Mouse (Mus musculus): Measurements from ENCODE around the gene Arl15. TPM values are rescaled to one million over a fixed set of nuclear protein-coding genes. Genes with fewer than 3 reads are reported as not detected.

Arl15 gene
- polyA plus RNA-seq, 1 experiment from 2014 or later, result 10.1 TPM

- TF ChIP-seq CTCF (IDR thresholded peaks at IDR 0.05) (no peak), EP300 (IDR thresholded peaks at IDR 0.05) (no peak)
- 92% methylated on average over 7 of the region's 7 CpGs for WGBS
- Histone ChIP-seq H3K9me3 (ENCODE audit: low read length) (no peaks in the 10 kb centered on the region), H3K9ac (replicated peaks; ENCODE audit: low read depth) (no peak overlapping the region), H3K4me3 (ENCODE audit: low read depth, low read length) (no peak overlapping the region), H3K4me2 (replicated peaks; ENCODE audit: low read depth, low read length) (no peak overlapping the region), H3K27me3 (replicated peaks; ENCODE audit: insufficient read depth, low read length) (no peaks in the 10 kb centered on the region), H3K27ac (ENCODE audit: low read length) (no peak overlapping the region), H3K36me3 (ENCODE audit: insufficient read depth, low read length) (no peaks in the 10 kb centered on the region), H3K4me1 (ENCODE audit: insufficient read depth, low read depth, low read length) (no peaks in the 10 kb centered on the region)
- ATAC-seq (no peak), DNase-seq (ENCODE audit: low spot score) (no peak)
Observed at GRCm38 (mm10) chr13:113918668-113919067, 124.4 kb downstream of the Arl15 start.

- DNase-seq (ENCODE audit: low spot score), result no peak
- Histone ChIP-seq H3K4me3 (ENCODE audit: low read depth, low read length) (no peak overlapping the region), H3K27ac (ENCODE audit: low read length) (no peak overlapping the region), H3K27me3 (replicated peaks; ENCODE audit: insufficient read depth, low read length) (no peaks in the 10 kb centered on the region), H3K36me3 (ENCODE audit: insufficient read depth, low read length) (no peaks in the 10 kb centered on the region), H3K4me2 (replicated peaks; ENCODE audit: low read depth, low read length) (no peak overlapping the region), H3K9me3 (ENCODE audit: low read length) (no peaks in the 10 kb centered on the region), H3K4me1 (ENCODE audit: insufficient read depth, low read depth, low read length) (no peaks in the 10 kb centered on the region), H3K9ac (replicated peaks; ENCODE audit: low read depth) (no peak overlapping the region)
- 86% methylated on average over 4 of the region's 4 CpGs for WGBS
- ATAC-seq, result no peak
- no peak for TF ChIP-seq CTCF (IDR thresholded peaks at IDR 0.05)
- no peak for TF ChIP-seq EP300 (IDR thresholded peaks at IDR 0.05)
Observed at GRCm38 (mm10) chr13:113935697-113936096, 141.4 kb downstream of the Arl15 start.

GRCm38 (mm10) chr13:113937231-113937630 lies 142.9 kb downstream of the Arl15 start:
- H3K9me3 ChIP-seq (ENCODE audit: low read length), result no peaks in the 10 kb centered on the region
- TF ChIP-seq EP300 (IDR thresholded peaks at IDR 0.05) (no peak), CTCF (IDR thresholded peaks at IDR 0.05) (no peak)

GRCm38 (mm10) chr13:113938561-113938960 lies 144.3 kb downstream of the Arl15 start:
- no peaks in the 10 kb centered on the region for H3K4me1 ChIP-seq (ENCODE audit: insufficient read depth, low read depth, low read length)
- H3K27ac ChIP-seq (ENCODE audit: low read length), result no peak overlapping the region
- DNase-seq (ENCODE audit: low spot score) (no peak), ATAC-seq (no peak)
- no peak overlapping the region for H3K4me2 ChIP-seq (replicated peaks; ENCODE audit: low read depth, low read length)
- no peaks in the 10 kb centered on the region for H3K9me3 ChIP-seq (ENCODE audit: low read length)
- H3K36me3 ChIP-seq (ENCODE audit: insufficient read depth, low read length), result no peaks in the 10 kb centered on the region
- TF ChIP-seq CTCF (IDR thresholded peaks at IDR 0.05) (no peak), EP300 (IDR thresholded peaks at IDR 0.05) (no peak)
- no peak overlapping the region for H3K4me3 ChIP-seq (ENCODE audit: low read depth, low read length)
- H3K27me3 ChIP-seq (replicated peaks; ENCODE audit: insufficient read depth, low read length), result no peaks in the 10 kb centered on the region
- WGBS, result 80% methylated on average over 9 of the region's 9 CpGs
- H3K9ac ChIP-seq (replicated peaks; ENCODE audit: low read depth), result no peak overlapping the region

More at GRCm38 (mm10) chr13:113937231-113937630, 142.9 kb downstream of the Arl15 start:
- no peak overlapping the region for H3K4me3 ChIP-seq (ENCODE audit: low read depth, low read length)
- no peak overlapping the region for H3K9ac ChIP-seq (replicated peaks; ENCODE audit: low read depth)
- H3K4me2 ChIP-seq (replicated peaks; ENCODE audit: low read depth, low read length), result no peak overlapping the region
- 97% methylated on average over 5 of the region's 5 CpGs for WGBS
- DNase-seq (ENCODE audit: low spot score) (no peak), ATAC-seq (no peak)
- H3K27ac ChIP-seq (ENCODE audit: low read length), result no peak overlapping the region
- no peaks in the 10 kb centered on the region for H3K27me3 ChIP-seq (replicated peaks; ENCODE audit: insufficient read depth, low read length)
- no peaks in the 10 kb centered on the region for H3K4me1 ChIP-seq (ENCODE audit: insufficient read depth, low read depth, low read length)
- no peaks in the 10 kb centered on the region for H3K36me3 ChIP-seq (ENCODE audit: insufficient read depth, low read length)

- H3K27ac ChIP-seq (ENCODE audit: low read length), result no peak overlapping the region
- WGBS, result 89% methylated on average over 10 of the region's 10 CpGs
- DNase-seq (ENCODE audit: low spot score) (no peak), ATAC-seq (no peak)
- H3K4me3 ChIP-seq (ENCODE audit: low read depth, low read length), result no peak overlapping the region
- H3K4me1 ChIP-seq (ENCODE audit: insufficient read depth, low read depth, low read length), result no peaks in the 10 kb centered on the region
- no peak overlapping the region for H3K9ac ChIP-seq (replicated peaks; ENCODE audit: low read depth)
- no peak overlapping the region for H3K4me2 ChIP-seq (replicated peaks; ENCODE audit: low read depth, low read length)
- TF ChIP-seq CTCF (IDR thresholded peaks at IDR 0.05) (no peak), EP300 (IDR thresholded peaks at IDR 0.05) (no peak)
- no peaks in the 10 kb centered on the region for H3K36me3 ChIP-seq (ENCODE audit: insufficient read depth, low read length)
- no peaks in the 10 kb centered on the region for H3K27me3 ChIP-seq (replicated peaks; ENCODE audit: insufficient read depth, low read length)
- no peaks in the 10 kb centered on the region for H3K9me3 ChIP-seq (ENCODE audit: low read length)
Observed at GRCm38 (mm10) chr13:113939097-113939496, 144.8 kb downstream of the Arl15 start.

- ATAC-seq (no peak), DNase-seq (ENCODE audit: low spot score) (no peak)
- no peak overlapping the region for H3K4me3 ChIP-seq (ENCODE audit: low read depth, low read length)
- H3K36me3 ChIP-seq (ENCODE audit: insufficient read depth, low read length), result no peaks in the 10 kb centered on the region
- H3K4me2 ChIP-seq (replicated peaks; ENCODE audit: low read depth, low read length), result no peak overlapping the region
- WGBS, result 26% methylated on average over 3 of the region's 3 CpGs
- H3K9ac ChIP-seq (replicated peaks; ENCODE audit: low read depth), result no peak overlapping the region
- H3K9me3 ChIP-seq (ENCODE audit: low read length), result no peaks in the 10 kb centered on the region
- TF ChIP-seq EP300 (IDR thresholded peaks at IDR 0.05) (no peak), CTCF (IDR thresholded peaks at IDR 0.05) (no peak)
- H3K4me1 ChIP-seq (ENCODE audit: insufficient read depth, low read depth, low read length), result no peaks in the 10 kb centered on the region
- no peaks in the 10 kb centered on the region for H3K27me3 ChIP-seq (replicated peaks; ENCODE audit: insufficient read depth, low read length)
- H3K27ac ChIP-seq (ENCODE audit: low read length), result no peak overlapping the region
Observed at GRCm38 (mm10) chr13:113939681-113940080, 145.4 kb downstream of the Arl15 start.

- H3K9ac ChIP-seq (replicated peaks; ENCODE audit: low read depth), result no peak overlapping the region
- TF ChIP-seq EP300 (IDR thresholded peaks at IDR 0.05), result no peak
- TF ChIP-seq CTCF (IDR thresholded peaks at IDR 0.05), result no peak
- no peaks in the 10 kb centered on the region for H3K9me3 ChIP-seq (ENCODE audit: low read length)
- H3K4me3 ChIP-seq (ENCODE audit: low read depth, low read length), result no peak overlapping the region
- H3K4me1 ChIP-seq (ENCODE audit: insufficient read depth, low read depth, low read length), result no peaks in the 10 kb centered on the region
- ATAC-seq, result no peak
- H3K4me2 ChIP-seq (replicated peaks; ENCODE audit: low read depth, low read length), result no peak overlapping the region
- H3K36me3 ChIP-seq (ENCODE audit: insufficient read depth, low read length), result no peaks in the 10 kb centered on the region
- H3K27ac ChIP-seq (ENCODE audit: low read length), result no peak overlapping the region
- no peak for DNase-seq (ENCODE audit: low spot score)
- WGBS, result 88% methylated on average over 7 of the region's 7 CpGs
- no peaks in the 10 kb centered on the region for H3K27me3 ChIP-seq (replicated peaks; ENCODE audit: insufficient read depth, low read length)
Observed at GRCm38 (mm10) chr13:113940151-113940550, 145.8 kb downstream of the Arl15 start.
